Mouse (Mus musculus) erythroblast, adult 5-6 weeks (primary cell): ENCODE measurements around the gene Smad6. TPM values are rescaled to one million over a fixed set of nuclear protein-coding genes. Genes with fewer than 3 reads are reported as not detected.

Experiments used
- ATAC-seq: replicated peaks from 2 replicates; pipeline ENCODE4 v1.8.0; 2016; ENCODE audit warnings: moderate number of reproducible peaks, mild to moderate bottlenecking, moderate TSS enrichment, inconsistent platforms; ENCODE audit not compliant: poor library complexity, low FRiP score, severe bottlenecking
- total RNA-seq, 2 experiments: library from RNA; stranded (forward) in 1 of 2; stranded (reverse) in 1 of 2; fragments of 150-400 nt in 1 of 2; fragments of 200-764, 138-1000 nt in 1 of 2; gene quantifications; 2 replicates each; pipeline versions ENCODE4 v1.2.3 to v1.2.4; 2015 to 2017; ENCODE audit warnings: low replicate concordance in 2 of 2

The Smad6 gene
- total RNA-seq (2015; ENCODE audit: low replicate concordance) (not detected in 2 replicates), total RNA-seq (2017; ENCODE audit: low replicate concordance) (0.60 TPM in 1 of 2 replicates, not detected in the other)

GRCm38 (mm10) chr9:64021853-64022561 is at the start of gene Smad6:
TSS of gene Smad6 (minus strand) at chr9:64022059.
- no peak for ATAC-seq

GRCm38 (mm10) chr9:64070674-64071073 is 48.8 kb upstream of the Smad6 start:
- 0 out of 2 replicates have a peak, but pooled peaks have one; percentile 23 for ATAC-seq

- no peak for ATAC-seq
Observed at GRCm38 (mm10) chr9:64069131-64069530, 47.3 kb upstream of the Smad6 start.

GRCm38 (mm10) chr9:64068571-64068970 is 46.7 kb upstream of the Smad6 start:
- no peak for ATAC-seq

GRCm38 (mm10) chr9:64067787-64068186 is 45.9 kb upstream of the Smad6 start:
- ATAC-seq = no peak

- peak; percentile 80 for ATAC-seq
Observed at GRCm38 (mm10) chr9:64060033-64060539, 38.2 kb upstream of the Smad6 start.

GRCm38 (mm10) chr9:64057903-64058650 is 36.2 kb upstream of the Smad6 start:
- ATAC-seq = no peak

- no peak for ATAC-seq
Observed at GRCm38 (mm10) chr9:64055162-64055561, 33.3 kb upstream of the Smad6 start.

- ATAC-seq = no peak
Observed at GRCm38 (mm10) chr9:64053786-64054185, 31.9 kb upstream of the Smad6 start.

GRCm38 (mm10) chr9:64051241-64051640 is 29.4 kb upstream of the Smad6 start:
- peak; percentile 42 for ATAC-seq

GRCm38 (mm10) chr9:64050513-64051065 is 28.7 kb upstream of the Smad6 start:
- 0 out of 2 replicates have a peak, but pooled peaks have one; percentile 3 for ATAC-seq

- ATAC-seq = peak; percentile 83
Observed at GRCm38 (mm10) chr9:64049471-64050380, 27.9 kb upstream of the Smad6 start.

GRCm38 (mm10) chr9:64045117-64045890 is 23.4 kb upstream of the Smad6 start:
- ATAC-seq = peak; percentile 80

- ATAC-seq = no peak
Observed at GRCm38 (mm10) chr9:64044343-64044742, 22.5 kb upstream of the Smad6 start.

- no peak for ATAC-seq
Observed at GRCm38 (mm10) chr9:64042911-64043310, 21.1 kb upstream of the Smad6 start.

GRCm38 (mm10) chr9:64042216-64042615 is 20.4 kb upstream of the Smad6 start:
- ATAC-seq = no peak

- ATAC-seq = no peak
Observed at GRCm38 (mm10) chr9:64029908-64030631, 8.2 kb upstream of the Smad6 start.

- peak; percentile 56; the same call in 1 of the 2 replicates for ATAC-seq
Observed at GRCm38 (mm10) chr9:64025565-64025964, 3.7 kb upstream of the Smad6 start.
